Mouse (Mus musculus): ENCODE results near the gene 4921536K21Rik.

Gene 4921536K21Rik

DNA sequence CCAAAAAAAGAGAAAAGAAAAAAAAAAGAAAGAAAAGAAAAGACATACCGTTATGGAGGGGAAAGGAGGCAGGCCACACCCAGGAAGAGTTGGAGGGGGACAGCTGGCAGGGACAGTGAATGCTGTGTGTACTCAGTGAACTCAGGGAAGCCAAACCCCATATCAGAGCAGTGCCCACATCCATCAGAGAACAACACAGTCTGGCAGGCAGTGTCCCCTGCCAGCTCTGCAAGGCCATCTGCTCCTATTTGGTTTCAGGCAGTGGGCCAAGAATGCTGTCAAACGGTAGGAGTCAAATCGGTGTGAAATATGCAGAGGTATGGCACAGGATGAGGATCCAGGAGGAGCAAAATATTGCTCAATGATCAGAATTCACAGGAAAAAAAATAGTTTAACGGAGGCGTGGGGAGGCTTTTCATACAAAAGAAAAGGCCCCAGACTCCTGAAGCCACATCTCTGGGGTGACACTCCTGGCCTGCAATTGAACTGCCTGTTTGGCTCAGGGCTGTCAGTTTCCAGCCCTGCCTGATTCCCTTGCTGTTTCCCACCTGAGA is 41.3 kb downstream of the 4921536K21Rik start:
- no peak for DNase-seq

DNA sequence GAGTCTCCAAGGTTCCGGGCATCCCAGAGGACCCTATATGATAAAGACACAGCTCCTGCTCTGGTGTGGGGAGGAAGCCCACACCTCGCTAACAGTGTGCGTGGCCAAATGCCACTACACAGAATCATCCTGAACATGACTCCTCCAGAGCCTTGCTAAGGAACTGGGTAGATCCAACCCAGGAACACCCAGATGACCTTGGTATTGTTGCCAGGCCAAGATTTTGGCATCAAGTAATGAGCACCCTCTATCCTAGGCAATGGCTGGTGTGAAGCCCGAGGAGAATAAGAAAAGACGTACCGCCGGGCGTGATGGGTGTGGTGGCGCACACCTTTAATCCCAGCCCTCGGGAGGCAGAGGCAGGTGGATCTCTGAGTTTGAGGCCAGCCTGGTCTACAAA is 41.9 kb downstream of the 4921536K21Rik start:
- no peak for DNase-seq

DNA sequence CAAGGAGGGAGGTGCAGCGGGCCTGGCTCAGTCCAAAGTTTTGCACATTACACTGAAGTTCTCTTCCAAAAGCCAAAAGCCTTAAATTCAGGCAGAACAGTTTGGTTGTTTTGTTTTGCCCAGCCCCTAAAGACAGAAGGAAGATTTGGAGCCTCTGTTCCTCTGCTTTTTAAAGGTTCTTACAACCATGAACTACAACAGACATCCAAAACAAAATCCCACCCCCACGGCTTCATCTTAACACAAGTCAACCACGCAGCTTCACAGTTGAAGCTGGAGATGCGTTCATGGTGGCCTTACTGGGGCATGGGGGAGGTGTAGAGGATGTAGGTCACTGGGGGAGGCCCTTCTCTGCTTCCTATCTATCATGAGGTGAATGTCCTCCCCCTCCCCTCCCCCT is 43.0 kb downstream of the 4921536K21Rik start:
- DNase-seq: no peak

DNA sequence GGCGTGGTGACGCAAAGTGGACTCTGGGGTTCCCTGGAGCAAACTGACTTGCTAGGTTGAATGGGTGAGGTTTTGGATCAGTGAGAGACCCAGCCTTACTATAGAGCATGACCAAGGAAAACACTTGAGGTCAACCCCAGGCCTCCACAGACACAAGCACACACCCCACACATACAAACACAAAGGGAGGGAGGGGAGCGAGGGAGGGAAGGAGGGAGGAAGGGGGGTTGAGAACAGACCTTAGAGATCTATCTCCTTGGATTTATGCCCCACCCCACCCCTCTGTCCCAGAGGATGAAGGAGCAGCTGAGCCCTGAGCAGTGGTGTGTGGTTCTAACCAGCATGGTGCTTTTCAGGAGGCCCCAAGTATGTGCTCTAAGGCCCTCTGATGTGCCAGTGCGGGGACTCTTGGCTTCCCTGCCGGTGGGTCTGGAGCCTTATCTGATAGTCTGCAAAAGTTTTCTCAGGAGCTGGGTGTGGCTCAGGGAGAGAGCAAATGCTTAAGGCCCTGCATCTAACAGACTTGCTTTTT is 44.1 kb downstream of the 4921536K21Rik start:
- no peak for DNase-seq

DNA sequence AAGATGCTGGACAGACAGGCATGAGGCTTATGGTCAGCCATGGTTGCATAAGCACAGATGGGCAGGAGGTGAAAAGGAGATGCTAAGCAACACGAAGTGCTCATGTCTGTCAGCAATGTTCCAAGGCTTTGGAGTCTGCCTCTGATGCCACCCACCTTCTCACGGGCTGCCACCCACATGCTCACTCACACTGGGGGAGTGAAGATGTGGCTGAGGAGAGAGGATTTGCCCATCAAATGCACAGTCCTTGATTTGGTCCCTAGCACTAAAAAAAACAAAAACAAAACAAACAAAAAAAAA is 44.6 kb downstream of the 4921536K21Rik start:
- no peak for DNase-seq

DNA sequence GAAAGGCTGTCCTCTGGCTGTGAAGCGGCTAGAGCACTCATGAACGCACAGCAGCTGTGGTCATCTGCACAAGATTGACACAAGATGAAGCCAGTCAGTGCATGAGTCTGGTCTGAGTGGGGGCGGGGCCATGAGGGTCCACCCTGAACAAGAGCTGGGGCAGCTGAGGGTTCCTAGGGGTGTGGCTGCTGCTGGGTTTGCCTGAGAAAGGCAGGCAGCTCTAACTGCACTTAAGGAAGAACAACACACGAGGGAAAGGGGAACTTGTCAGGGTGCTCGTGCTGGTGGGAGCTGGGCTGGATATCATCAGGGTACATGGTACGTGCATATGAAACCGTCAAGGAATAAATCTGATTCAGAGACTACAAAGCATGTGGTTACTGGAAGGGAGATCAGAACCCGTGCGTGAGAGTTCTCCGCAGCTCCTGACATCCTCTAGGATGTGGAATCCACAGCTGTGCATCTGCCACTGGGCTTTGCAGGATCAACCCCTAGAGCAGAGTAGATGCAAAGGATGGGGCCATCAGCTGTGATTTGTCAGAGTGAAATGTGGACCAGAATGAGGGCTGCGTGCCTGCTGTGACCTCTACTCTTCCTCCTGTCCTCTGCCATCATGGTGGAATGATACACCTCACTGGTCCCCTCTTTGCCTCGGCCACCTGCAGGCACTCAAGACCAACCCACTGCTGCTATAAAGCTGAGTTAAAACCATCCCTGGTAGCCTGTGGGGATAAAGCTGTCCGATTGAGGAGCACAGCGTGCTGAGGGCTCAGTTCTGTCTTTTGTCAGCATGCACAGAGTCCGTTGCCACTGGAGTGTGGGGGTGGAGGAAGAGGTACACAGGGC is 45.2 kb downstream of the 4921536K21Rik start:
- no peak for DNase-seq

DNA sequence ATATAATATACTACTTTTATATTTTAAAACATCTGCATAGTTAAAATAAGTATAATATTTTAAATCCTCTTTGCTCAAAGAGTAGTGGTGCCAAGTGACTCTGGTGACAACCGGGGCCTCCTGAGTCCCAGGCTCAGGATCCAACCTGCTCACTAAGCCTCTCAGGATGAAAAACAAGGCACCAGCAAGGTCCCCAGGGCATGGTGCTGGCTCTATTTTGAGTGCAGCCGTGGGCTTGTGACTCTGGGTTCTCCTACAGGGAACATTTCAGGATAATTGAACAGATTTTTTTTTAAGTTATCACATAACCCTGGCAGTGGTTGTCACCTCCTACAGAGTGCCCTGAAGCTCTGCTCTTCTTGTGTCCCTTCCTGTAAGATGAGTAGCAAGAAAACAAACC is 48.5 kb downstream of the 4921536K21Rik start:
- no peak for DNase-seq

DNA sequence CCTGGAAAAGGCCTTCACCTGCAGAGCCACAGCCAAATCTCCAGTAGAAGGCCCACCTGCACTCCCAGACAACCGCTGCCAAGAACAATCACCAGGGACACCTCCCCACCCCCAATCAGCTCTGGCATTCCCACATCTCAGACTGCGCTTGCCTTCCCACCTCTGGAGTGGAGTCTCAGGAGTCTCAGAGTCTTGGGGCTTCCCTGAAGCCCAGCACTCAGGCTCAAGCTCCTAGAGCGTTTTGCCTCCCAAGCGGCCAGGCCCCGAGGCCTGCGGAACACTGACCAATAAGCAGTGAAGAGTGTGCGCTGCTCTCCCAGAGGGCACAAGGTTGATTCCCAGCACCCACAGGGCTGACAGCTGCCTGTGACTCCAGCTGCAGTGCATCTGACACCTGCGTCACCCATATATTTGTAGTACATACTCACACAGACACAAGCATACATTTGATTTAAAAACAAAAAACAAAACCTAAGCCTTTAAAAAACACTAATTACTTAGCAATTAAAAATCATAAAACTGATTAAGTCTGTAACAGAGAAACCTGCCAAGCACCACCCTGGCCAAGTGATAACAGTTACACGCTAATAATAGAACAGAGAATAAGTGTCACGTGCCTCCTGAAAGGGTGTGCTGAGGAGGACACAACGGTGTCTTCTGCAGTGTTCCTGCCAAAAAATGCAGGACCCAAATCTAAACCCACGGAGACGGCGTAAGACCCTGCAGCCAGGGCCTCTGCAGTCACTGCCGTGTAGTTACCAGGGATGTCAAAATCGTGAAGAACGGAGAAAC is 50.8 kb downstream of the 4921536K21Rik start:
- no peak for DNase-seq

Data from spleen, adult 18-20 months (tissue).